Mouse (Mus musculus): ENCODE data around the gene Sv2a. TPM values are rescaled to one million over a fixed set of nuclear protein-coding genes. Genes with fewer than 3 reads are reported as not detected.

The Sv2a gene
- total and polyA plus RNA-seq, 2 experiments from 2014 or later = 157 to 167 TPM

DNA sequence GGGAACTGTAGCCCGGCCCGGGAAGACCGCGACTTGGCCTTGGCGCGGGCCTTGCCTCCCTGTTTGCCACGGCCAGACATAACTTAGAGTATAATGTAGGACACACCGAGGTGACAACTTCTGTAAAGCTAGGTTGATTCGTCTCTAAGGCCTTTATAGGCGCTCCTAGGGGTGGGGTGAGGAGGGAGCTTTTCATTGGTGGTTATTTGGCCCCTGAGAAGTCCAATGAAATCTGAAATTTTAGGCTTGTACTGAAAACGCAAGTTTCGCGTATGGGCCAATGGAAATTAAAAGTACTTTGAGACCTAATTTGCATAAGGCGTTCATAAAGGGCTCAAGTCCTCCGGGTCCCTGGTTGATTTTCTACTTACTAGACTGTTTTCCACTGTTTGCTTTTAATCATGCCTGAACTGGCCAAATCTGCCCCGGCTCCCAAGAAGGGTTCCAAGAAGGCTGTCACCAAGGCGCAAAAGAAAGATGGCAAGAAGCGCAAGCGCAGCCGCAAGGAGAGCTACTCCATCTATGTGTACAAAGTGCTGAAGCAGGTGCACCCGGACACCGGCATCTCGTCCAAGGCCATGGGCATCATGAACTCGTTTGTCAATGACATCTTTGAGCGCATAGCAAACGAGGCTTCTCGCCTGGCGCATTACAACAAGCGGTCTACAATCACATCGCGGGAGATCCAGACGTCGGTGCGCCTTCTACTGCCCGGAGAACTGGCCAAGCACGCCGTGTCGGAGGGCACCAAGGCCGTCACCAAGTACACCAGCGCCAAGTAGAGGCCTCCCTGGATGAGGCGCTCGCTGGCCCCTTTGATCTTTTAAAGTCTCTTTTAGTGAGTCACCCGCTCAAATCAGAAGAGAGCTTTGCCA is 40.1 kb downstream of the Sv2a start, which contains the start of the genes Hist2h2ac and Hist2h2be:
Gene Hist2h2ac, minus strand, starts transcription at position 116 of the 875 bp plus-strand sequence.
Gene Hist2h2be, plus strand, starts transcription at position 355 of the 875 bp plus-strand sequence.
- under 1% methylated on average over 43 of the region's 43 CpGs for WGBS
- H3K27me3 ChIP-seq (ENCODE audit: insufficient read depth, low read length) = no peaks in the 10 kb centered on the region
- H3K4me3 ChIP-seq (ENCODE audit: low read depth, low read length) = peak within 1 kb of the TSS; percentile 51
- peak; percentile 1; the same call in 1 of the 2 replicates for TF ChIP-seq CTCF (IDR thresholded peaks at IDR 0.05)
- peak within 1 kb of the TSS; percentile 91 for H3K27ac ChIP-seq (ENCODE audit: low read depth, low read length)
- no peaks in the 10 kb centered on the region for H3K36me3 ChIP-seq (ENCODE audit: insufficient read depth, low read length)
- peak within 1 kb of the TSS; percentile 64 for H3K4me2 ChIP-seq (ENCODE audit: low read depth, low read length, poor library complexity, severe bottlenecking)
- H3K9me3 ChIP-seq (ENCODE audit: low read length) = no peaks in the 10 kb centered on the region
- H3K9ac ChIP-seq (replicated peaks; ENCODE audit: low read length, poor library complexity, severe bottlenecking) = peak within 1 kb of the TSS; percentile 61
- DNase-seq (ENCODE audit: low spot score) (peak; percentile 94), ATAC-seq (ENCODE audit: low FRiP score) (peak; percentile 86)
- peaks cover 4% of the 10 kb centered on the region; the same call in 1 of the 2 replicates for H3K4me1 ChIP-seq (ENCODE audit: insufficient read depth, low read length)

DNA sequence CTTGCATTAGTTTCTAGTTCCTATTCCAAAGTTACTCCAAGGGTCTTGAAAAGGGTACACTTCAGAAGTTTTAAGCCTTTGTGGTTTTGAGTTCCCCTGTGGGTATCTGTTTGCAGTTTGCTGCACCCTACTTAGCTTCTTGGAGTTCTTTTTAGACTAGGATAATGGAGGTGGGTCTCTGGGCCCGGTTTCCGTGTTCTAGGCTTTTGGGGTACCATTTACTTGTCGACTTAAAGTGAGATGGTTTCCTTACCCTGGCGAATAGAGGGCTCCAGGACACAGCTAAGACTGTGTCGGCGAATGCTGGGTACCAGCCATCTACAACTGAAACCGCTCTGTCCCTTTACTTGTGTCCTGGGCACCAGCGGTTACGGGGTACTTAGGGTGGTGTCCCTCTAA is 40.7 kb downstream of the Sv2a start:
- Histone ChIP-seq H3K27ac (ENCODE audit: low read depth, low read length) (peak overlapping the region; percentile 91; the same call in 1 of the 2 replicates), H3K27me3 (ENCODE audit: insufficient read depth, low read length) (no peaks in the 10 kb centered on the region), H3K4me3 (ENCODE audit: low read depth, low read length) (peak overlapping the region; percentile 51), H3K9ac (replicated peaks; ENCODE audit: low read length, poor library complexity, severe bottlenecking) (no peak overlapping the region; the same call in 1 of the 2 replicates), H3K4me1 (ENCODE audit: insufficient read depth, low read length) (peaks cover 4% of the 10 kb centered on the region; the same call in 1 of the 2 replicates), H3K36me3 (ENCODE audit: insufficient read depth, low read length) (no peaks in the 10 kb centered on the region), H3K4me2 (ENCODE audit: low read depth, low read length, poor library complexity, severe bottlenecking) (peak overlapping the region; percentile 64), H3K9me3 (ENCODE audit: low read length) (no peaks in the 10 kb centered on the region)
- ATAC-seq (ENCODE audit: low FRiP score) (no peak), DNase-seq (ENCODE audit: low spot score) (no peak)
- whole genome bisulfite sequencing = 5% methylated on average over 9 of the region's 9 CpGs
- TF ChIP-seq CTCF (IDR thresholded peaks at IDR 0.05) = no peak

DNA sequence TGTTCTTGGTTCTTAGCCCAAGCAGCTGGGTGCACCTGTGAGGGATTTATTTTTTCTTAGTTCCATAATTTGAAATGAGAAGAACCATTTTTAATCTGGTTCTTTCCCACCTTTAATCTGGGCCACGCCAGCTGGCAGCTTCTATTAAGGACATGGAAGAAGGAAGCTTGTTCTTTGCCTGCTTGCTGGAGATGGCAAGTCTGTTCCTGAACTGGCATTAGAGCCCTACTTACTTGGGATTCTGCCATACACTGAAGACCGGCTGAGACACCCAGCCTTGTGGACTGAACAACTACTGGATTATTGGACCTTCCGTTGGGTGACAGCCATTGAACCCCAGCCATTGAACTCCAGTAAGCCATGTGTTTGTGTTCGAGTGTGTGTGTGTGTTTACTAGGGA is 41.8 kb downstream of the Sv2a start:
- H3K36me3 ChIP-seq (ENCODE audit: insufficient read depth, low read length) = no peaks in the 10 kb centered on the region
- ATAC-seq (ENCODE audit: low FRiP score) = no peak

DNA sequence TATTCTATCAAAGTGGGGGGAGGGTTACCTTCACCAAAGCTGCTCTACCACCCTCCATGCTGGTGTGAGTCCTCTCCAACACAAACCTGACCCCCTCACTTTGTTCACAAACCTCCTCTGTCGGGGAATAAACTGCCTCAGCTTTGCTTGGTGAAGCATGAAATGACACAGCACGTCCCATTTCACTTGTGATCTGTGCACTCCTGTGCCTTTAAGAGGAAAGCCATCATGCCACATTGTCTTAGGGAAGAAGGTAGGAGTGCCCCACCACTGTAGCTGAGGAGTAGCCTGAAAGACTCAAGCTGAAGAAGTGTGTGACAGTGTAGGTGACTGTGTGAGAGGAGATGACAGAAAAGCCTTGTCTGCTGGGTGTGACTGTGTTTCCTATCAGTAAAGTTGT is 44.5 kb downstream of the Sv2a start:
- ATAC-seq (ENCODE audit: low FRiP score) = no peak
- Histone ChIP-seq H3K9ac (replicated peaks; ENCODE audit: low read length, poor library complexity, severe bottlenecking) (no peak overlapping the region), H3K27me3 (ENCODE audit: insufficient read depth, low read length) (no peaks in the 10 kb centered on the region), H3K27ac (ENCODE audit: low read depth, low read length) (no peak overlapping the region), H3K9me3 (ENCODE audit: low read length) (no peaks in the 10 kb centered on the region), H3K4me1 (ENCODE audit: insufficient read depth, low read length) (peaks cover 4% of the 10 kb centered on the region; the same call in 1 of the 2 replicates), H3K36me3 (ENCODE audit: insufficient read depth, low read length) (no peaks in the 10 kb centered on the region), H3K4me2 (ENCODE audit: low read depth, low read length, poor library complexity, severe bottlenecking) (no peak overlapping the region), H3K4me3 (ENCODE audit: low read depth, low read length) (no peak overlapping the region)
- WGBS = 11% methylated on average over 2 of the region's 2 CpGs
- TF ChIP-seq CTCF (IDR thresholded peaks at IDR 0.05) = no peak
- DNase-seq (ENCODE audit: low spot score) = no peak

More for the DNA sequence above, 41.8 kb downstream of the Sv2a start:
- Histone ChIP-seq H3K4me1 (ENCODE audit: insufficient read depth, low read length) (peaks cover 4% of the 10 kb centered on the region; the same call in 1 of the 2 replicates), H3K27ac (ENCODE audit: low read depth, low read length) (no peak overlapping the region), H3K4me3 (ENCODE audit: low read depth, low read length) (no peak overlapping the region), H3K4me2 (ENCODE audit: low read depth, low read length, poor library complexity, severe bottlenecking) (peak overlapping the region; percentile 18; the same call in 1 of the 2 replicates), H3K9me3 (ENCODE audit: low read length) (no peaks in the 10 kb centered on the region), H3K27me3 (ENCODE audit: insufficient read depth, low read length) (no peaks in the 10 kb centered on the region), H3K9ac (replicated peaks; ENCODE audit: low read length, poor library complexity, severe bottlenecking) (no peak overlapping the region)
- TF ChIP-seq CTCF (IDR thresholded peaks at IDR 0.05) = no peak
- WGBS = 84% methylated on average over 4 of the region's 4 CpGs
- DNase-seq (ENCODE audit: low spot score) = no peak

DNA sequence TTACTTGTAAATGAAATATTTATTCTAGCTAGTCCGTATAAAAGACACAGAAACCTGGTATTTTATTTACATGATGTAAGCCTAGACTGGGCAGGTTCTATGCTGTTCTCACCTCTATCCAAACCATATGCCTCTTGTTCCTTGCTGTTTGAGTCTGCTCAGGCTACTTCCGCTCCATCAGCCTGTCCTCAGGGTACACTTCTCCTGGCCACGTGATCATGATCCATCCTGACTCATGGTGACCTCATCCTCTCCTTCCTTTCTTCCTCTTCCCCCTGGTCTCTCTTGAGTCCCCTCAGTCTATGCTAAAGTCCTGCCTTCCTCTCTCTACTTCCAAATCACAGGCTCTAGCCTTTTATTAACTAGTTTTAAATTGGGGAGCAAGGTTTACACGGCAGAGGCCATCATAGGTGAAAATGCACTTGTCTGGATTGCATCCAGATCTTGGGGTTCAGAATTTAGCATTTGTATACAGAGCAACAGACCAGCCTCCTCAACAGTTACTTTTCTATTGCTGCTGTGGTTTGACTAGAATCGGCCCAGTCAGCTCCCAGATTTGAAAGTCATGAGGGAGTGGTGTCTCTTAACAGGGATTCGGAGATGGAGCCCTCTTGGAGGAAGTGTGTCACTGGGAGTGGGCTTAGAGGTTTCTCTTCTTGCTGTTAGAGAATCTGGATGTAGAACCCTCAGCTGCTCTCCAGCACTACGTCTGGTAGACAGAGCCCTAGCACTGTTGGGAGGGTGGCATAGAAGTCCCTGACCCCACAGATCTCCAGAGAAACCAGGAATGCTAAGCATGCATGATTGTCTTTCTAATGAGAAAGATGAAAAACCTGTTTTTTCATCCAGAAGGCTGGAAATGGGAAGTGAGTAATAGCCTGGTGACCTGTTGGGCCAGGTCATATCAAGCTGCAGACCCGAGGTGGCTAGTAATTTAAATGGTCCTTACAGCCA is 46.0 kb downstream of the Sv2a start:
- 74% methylated on average over 8 of the region's 8 CpGs for WGBS
- H3K9ac ChIP-seq (replicated peaks; ENCODE audit: low read length, poor library complexity, severe bottlenecking) = no peak overlapping the region
- no peak for ATAC-seq (ENCODE audit: low FRiP score)

More for the DNA sequence above, 46.0 kb downstream of the Sv2a start:
- Histone ChIP-seq H3K4me1 (ENCODE audit: insufficient read depth, low read length) (peaks cover under 1% of the 10 kb centered on the region; the same call in 1 of the 2 replicates), H3K4me3 (ENCODE audit: low read depth, low read length) (no peak overlapping the region), H3K27ac (ENCODE audit: low read depth, low read length) (no peak overlapping the region), H3K27me3 (ENCODE audit: insufficient read depth, low read length) (no peaks in the 10 kb centered on the region), H3K9me3 (ENCODE audit: low read length) (no peaks in the 10 kb centered on the region), H3K36me3 (ENCODE audit: insufficient read depth, low read length) (no peaks in the 10 kb centered on the region), H3K4me2 (ENCODE audit: low read depth, low read length, poor library complexity, severe bottlenecking) (no peak overlapping the region)
- DNase-seq (ENCODE audit: low spot score) = no peak
- no peak for TF ChIP-seq CTCF (IDR thresholded peaks at IDR 0.05)
